Mouse (Mus musculus): ENCODE measurements around the gene Ttll2. TPM values are rescaled to one million over a fixed set of nuclear protein-coding genes. Genes with fewer than 3 reads are reported as not detected.
"Not testable (repeated sequence)": the region's sequence is repeated elsewhere in the genome, so short reads cannot be mapped to it uniquely, and the experiment has no call there.

Ttll2 gene
- polyA plus RNA-seq, 1 experiment from 2014 or later = not detected

GRCm38 (mm10) chr17:7326415-7326814 lies 26.1 kb downstream of the Ttll2 start:
- H3K36me3 ChIP-seq (ENCODE audit: control insufficient read depth, insufficient read depth); H3K4me2 ChIP-seq (ENCODE audit: low read depth, low read length); H3K27me3 ChIP-seq (ENCODE audit: control insufficient read depth, insufficient read depth, low read length); H3K9ac ChIP-seq (ENCODE audit: low read length); H3K27ac ChIP-seq (ENCODE audit: low read length); H3K4me1 ChIP-seq (ENCODE audit: control insufficient read depth, insufficient read depth, low read length); H3K9me3 ChIP-seq (replicated peaks; ENCODE audit: control insufficient read depth, low read length); H3K4me3 ChIP-seq (ENCODE audit: low read length): not testable (repeated sequence)
- ATAC-seq (replicated peaks; ENCODE audit: extremely low read depth, insufficient read depth, low FRiP score) = peak; percentile 69; the same call in 1 of the 2 replicates
- WGBS = 31% methylated on average over 3 of the region's 8 CpGs

GRCm38 (mm10) chr17:7324346-7324745 lies 28.1 kb downstream of the Ttll2 start, which contains the start of gene Tcp10a:
Tcp10a (plus strand) TSS chr17:7324646.
- ATAC-seq (replicated peaks; ENCODE audit: extremely low read depth, insufficient read depth, low FRiP score); H3K4me1 ChIP-seq (ENCODE audit: control insufficient read depth, insufficient read depth, low read length); H3K36me3 ChIP-seq (ENCODE audit: control insufficient read depth, insufficient read depth); H3K4me2 ChIP-seq (ENCODE audit: low read depth, low read length); H3K9ac ChIP-seq (ENCODE audit: low read length); H3K4me3 ChIP-seq (ENCODE audit: low read length); H3K27ac ChIP-seq (ENCODE audit: low read length); H3K9me3 ChIP-seq (replicated peaks; ENCODE audit: control insufficient read depth, low read length); H3K27me3 ChIP-seq (ENCODE audit: control insufficient read depth, insufficient read depth, low read length): not testable (repeated sequence)
- WGBS = 89% methylated on average over 3 of the region's 5 CpGs

- 67% methylated on average over 6 of the region's 6 CpGs for WGBS
- H3K9me3 ChIP-seq (replicated peaks; ENCODE audit: control insufficient read depth, low read length) = not testable (repeated sequence)
Measured at GRCm38 (mm10) chr17:7319789-7320188, 32.7 kb downstream of the Ttll2 start.

GRCm38 (mm10) chr17:7315693-7316382 lies 36.7 kb downstream of the Ttll2 start:
- H3K27me3 ChIP-seq (ENCODE audit: control insufficient read depth, insufficient read depth, low read length); ATAC-seq (replicated peaks; ENCODE audit: extremely low read depth, insufficient read depth, low FRiP score); H3K27ac ChIP-seq (ENCODE audit: low read length); H3K4me3 ChIP-seq (ENCODE audit: low read length); H3K4me2 ChIP-seq (ENCODE audit: low read depth, low read length); H3K36me3 ChIP-seq (ENCODE audit: control insufficient read depth, insufficient read depth); H3K9me3 ChIP-seq (replicated peaks; ENCODE audit: control insufficient read depth, low read length); H3K4me1 ChIP-seq (ENCODE audit: control insufficient read depth, insufficient read depth, low read length); H3K9ac ChIP-seq (ENCODE audit: low read length): not testable (repeated sequence)
- WGBS = 71% methylated on average over 6 of the region's 8 CpGs

More at GRCm38 (mm10) chr17:7319789-7320188, 32.7 kb downstream of the Ttll2 start:
- H3K27ac ChIP-seq (ENCODE audit: low read length); H3K4me1 ChIP-seq (ENCODE audit: control insufficient read depth, insufficient read depth, low read length); H3K27me3 ChIP-seq (ENCODE audit: control insufficient read depth, insufficient read depth, low read length); H3K9ac ChIP-seq (ENCODE audit: low read length); H3K4me3 ChIP-seq (ENCODE audit: low read length); H3K36me3 ChIP-seq (ENCODE audit: control insufficient read depth, insufficient read depth); ATAC-seq (replicated peaks; ENCODE audit: extremely low read depth, insufficient read depth, low FRiP score); H3K4me2 ChIP-seq (ENCODE audit: low read depth, low read length): not testable (repeated sequence)

GRCm38 (mm10) chr17:7306278-7307196 lies 46.0 kb downstream of the Ttll2 start:
- H3K27ac ChIP-seq (ENCODE audit: low read length) = not testable (repeated sequence)

More at GRCm38 (mm10) chr17:7306278-7307196, 46.0 kb downstream of the Ttll2 start:
- H3K36me3 ChIP-seq (ENCODE audit: control insufficient read depth, insufficient read depth); H3K4me1 ChIP-seq (ENCODE audit: control insufficient read depth, insufficient read depth, low read length); H3K9me3 ChIP-seq (replicated peaks; ENCODE audit: control insufficient read depth, low read length); H3K4me2 ChIP-seq (ENCODE audit: low read depth, low read length); H3K27me3 ChIP-seq (ENCODE audit: control insufficient read depth, insufficient read depth, low read length); H3K4me3 ChIP-seq (ENCODE audit: low read length); H3K9ac ChIP-seq (ENCODE audit: low read length): not testable (repeated sequence)
- WGBS = 49% methylated on average over 8 of the region's 8 CpGs
- peak; percentile 68; the same call in 1 of the 2 replicates for ATAC-seq (replicated peaks; ENCODE audit: extremely low read depth, insufficient read depth, low FRiP score)

Other genes with a start within 250 kb of the Ttll2 start
- 24.2 and 25.5 TPM in 2 replicates for gene Rps6ka2, start 182.6 kb downstream of the Ttll2 start, polyA plus RNA-seq (2015; fragmentation: Nextera tagmentation; extraction: Ambion mirVana)
- gene Tcp10a, start 28.1 kb downstream of the Ttll2 start, polyA plus RNA-seq (2015; fragmentation: Nextera tagmentation; extraction: Ambion mirVana) = not detected in 2 replicates
- not detected in 2 replicates for gene Gm49630, start 19.3 kb upstream of the Ttll2 start, polyA plus RNA-seq (2015; fragmentation: Nextera tagmentation; extraction: Ambion mirVana)
- not detected in 2 replicates for gene Unc93a2, start 32.8 kb upstream of the Ttll2 start, polyA plus RNA-seq (2015; fragmentation: Nextera tagmentation; extraction: Ambion mirVana)